Mouse (Mus musculus) 416B (cell line): Measurements from ENCODE around the gene Ifitm2.

Experiments used
- DNase-seq: peaks from one replicate; pipeline ENCODE4 v3.0.0; 2011; ENCODE audit warnings: low read depth

The Ifitm2 gene

GRCm38 (mm10) chr7:140905642-140906081 is 50.1 kb downstream of the Ifitm2 start:
- DNase-seq: no peak
